Mouse (Mus musculus) megakaryocyte, embryonic 14.5 days (primary cell): ENCODE measurements around the gene Pcbp1.

Experiments used
- FLI1 ChIP-seq: IDR thresholded peaks from 2 replicates; pipeline ENCODE4 v1.6.1; 2012; ENCODE audit warnings: low read length, inconsistent platforms, mixed read lengths
- GATA1 ChIP-seq: IDR thresholded peaks from 3 replicates; pipeline ENCODE4 v1.6.1; 2012; ENCODE audit warnings: mixed read lengths, low read length, inconsistent platforms, borderline replicate concordance

- TF ChIP-seq GATA1 (no peak), FLI1 (no peak)
These were observed 46.3 kb downstream of the Pcbp1 start for GRCm38 (mm10) chr6:86479816-86480188.
